Mouse (Mus musculus) 3134 (cell line): ENCODE results near the gene Plin4.
A peak's percentile ranks its signal among the peaks of the same experiment; 100 is the strongest.
"Not testable (repeated sequence)": the region's sequence is repeated elsewhere in the genome, so short reads cannot be mapped to it uniquely, and the experiment has no call there.

Source experiments
- DNase-seq: peaks from one replicate; pipeline ENCODE4 v3.0.0-alpha.2; 2011; ENCODE audit warnings: low spot score; ENCODE audit not compliant: insufficient read length; ENCODE audit errors: extremely low read depth

Gene Plin4

DNA sequence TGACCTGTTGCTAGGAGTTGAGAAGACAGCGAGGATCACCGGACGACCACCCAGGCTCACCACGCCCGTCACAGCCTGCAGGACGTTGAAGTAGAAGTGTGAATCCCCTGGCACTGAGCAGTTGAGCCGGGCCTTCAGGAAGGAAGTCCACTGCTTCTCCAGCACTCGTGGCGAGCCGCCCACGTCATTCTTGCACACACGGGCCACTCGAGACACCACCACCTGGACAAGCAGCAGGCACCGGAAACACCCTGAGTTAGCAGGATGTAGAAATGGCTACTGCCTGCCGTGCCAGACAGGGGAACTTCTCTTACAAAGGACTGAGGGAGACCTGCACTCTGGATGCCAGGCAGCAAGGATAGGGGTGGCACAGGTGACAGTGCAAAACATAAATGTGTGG is 18.6 kb upstream of the Plin4 start:
- no peak for DNase-seq

- no peak for DNase-seq
These were observed 16.6 kb upstream of the Plin4 start for GRCm38 (mm10) chr17:56126175-56126574.

- DNase-seq = no peak
These were observed 15.7 kb upstream of the Plin4 start for GRCm38 (mm10) chr17:56125276-56125630.

GRCm38 (mm10) chr17:56124377-56125275 is 15.0 kb upstream of the Plin4 start:
- DNase-seq = no peak

DNA sequence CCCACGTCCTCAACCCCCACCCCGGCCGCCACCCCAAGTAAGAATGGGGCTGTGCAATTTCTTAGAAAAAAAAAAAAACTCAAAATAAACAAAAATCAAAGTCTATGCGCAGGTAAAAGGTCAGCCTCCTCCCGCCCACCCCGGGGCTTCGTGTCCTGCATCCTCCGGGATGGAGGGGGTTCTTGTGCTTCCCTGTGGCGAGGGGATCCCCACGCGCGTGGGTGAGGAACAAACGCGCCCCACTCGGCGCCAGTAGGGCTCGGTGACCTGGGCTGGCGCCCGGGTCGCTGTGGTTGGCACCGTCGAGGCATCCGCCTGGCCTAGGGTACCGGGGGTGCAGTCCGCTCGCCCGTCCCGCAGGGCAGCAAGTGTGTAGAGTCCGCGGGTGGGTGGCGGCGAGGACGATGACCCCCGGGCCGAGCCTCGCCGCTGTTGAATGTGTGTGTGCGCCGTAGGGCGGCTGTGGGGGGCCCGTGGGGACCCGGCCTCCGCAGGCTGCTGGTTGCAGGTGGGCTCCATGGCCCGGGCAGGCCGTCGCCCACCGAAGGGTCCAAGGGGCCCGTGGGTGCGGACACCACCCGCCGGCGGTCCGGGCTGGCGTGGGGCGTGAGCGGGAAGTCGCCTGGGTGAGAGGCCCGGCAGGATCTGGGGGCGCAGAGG is 14.2 kb upstream of the Plin4 start:
- DNase-seq = no peak

DNA sequence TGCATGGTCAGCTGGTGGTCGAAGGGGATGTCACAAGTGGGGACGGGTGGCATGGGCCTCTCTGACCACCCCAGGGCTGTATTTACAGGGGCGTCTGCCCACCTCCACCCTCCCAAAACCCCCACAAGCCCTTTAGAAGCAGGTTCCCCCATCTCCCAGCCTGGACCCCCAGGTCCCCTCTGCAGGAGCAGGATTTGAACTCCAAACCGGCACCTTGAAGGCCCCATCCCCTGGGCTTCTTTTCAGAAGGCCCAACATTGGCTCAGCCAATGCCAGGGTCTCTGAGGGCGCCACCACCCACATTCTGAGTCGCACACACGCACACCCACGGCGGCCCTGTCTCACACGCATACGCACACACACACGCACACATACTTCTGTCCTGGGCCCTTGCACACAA is 13.6 kb upstream of the Plin4 start:
- DNase-seq = no peak

- DNase-seq = no peak
These were observed 12.2 kb upstream of the Plin4 start, which contains the start of gene Lrg1 for GRCm38 (mm10) chr17:56121826-56122225. Gene Lrg1 (minus strand): TSS chr17:56122001.

DNA sequence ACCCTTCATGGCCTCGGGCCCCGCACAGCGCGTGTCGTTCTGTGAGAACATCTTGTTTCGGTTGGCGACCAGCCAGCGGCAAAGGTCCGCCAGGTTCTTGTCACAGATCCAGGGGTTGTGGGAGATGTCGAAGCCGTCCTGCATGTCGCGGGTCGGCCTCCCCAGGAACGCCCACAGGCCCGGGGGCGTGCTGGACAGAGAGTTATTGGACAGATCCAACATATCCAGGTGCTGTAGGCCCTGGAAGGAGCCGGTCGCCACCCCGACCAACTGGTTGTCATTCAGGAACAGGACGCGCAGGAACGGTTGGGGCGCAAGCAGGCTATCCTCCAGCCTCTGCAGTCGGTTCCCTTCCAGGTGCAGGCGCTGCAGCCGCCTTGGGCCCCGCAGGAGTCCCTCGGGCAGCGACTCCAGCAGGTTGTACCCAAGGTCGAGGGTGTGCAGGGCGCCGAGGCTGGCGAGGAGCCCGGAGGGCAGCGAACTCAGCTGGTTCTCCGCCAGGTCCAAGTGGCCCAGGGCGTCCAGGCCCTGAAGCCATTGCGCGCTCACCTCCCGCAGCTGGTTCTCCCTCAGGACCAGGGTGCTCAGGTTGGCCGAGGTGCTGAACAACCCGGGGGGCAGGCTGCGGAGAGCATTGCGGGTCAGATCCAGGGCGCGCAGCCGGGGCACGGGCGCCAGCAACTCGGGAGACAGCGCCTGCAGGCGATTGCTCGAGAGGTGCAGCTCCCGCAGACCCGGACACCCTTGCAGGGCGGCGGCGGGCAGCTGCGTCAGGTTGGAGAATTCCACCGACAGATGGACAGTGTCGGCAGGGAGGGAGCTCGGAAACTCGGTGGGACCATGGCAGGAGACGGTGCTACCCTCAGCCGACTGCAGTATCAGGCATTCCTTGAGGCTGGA is 10.6 kb upstream of the Plin4 start:
- no peak for DNase-seq

DNA sequence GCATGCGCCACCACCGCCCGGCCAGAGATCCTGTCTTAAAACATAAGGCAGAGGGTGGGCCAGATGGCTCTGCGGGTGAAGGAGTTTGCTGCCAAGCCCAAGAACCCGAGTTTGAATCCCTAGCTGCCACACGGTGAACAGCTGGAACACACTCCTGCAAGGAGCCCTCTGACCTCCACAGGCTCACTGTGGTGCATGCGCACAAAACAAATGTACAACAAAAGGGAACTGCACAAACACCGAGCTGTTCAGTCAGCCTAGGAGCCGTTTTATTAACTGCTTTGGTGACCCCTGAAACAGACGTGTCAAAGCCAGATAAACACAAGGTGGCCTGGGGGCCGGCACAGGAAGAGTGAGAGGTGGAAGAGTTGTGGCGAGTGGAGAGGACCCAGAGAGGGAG is 9.8 kb upstream of the Plin4 start:
- no peak for DNase-seq

DNA sequence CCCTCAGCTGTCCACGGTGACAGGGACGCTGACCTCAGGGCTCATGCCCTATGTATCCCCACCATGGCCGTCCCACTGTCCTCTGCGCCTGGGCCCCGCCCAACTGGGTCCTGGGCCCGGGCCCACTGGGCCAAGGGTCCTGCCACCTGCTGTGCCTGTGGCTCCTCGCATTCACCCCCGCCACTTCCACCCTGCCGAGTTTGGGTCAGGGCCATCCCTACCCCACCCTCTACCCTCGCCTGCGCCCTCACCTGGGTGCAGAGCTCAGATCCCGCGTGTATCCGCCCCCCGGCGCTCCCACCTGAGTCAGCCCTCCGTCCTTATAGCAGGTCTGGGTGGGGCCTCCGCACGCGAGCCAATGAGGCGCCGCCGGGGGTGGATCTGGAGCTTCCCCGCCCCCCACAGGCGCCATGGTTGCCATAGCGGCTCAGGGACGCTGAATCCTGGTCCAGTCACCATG is 7.7 kb upstream of the Plin4 start, which contains the start of gene Plin5:
TSS of gene Plin5 (minus strand) at position 346 of the 460 bp plus-strand sequence.
- no peak for DNase-seq

- no peak for DNase-seq
These were observed 6.6 kb upstream of the Plin4 start for GRCm38 (mm10) chr17:56116193-56116592.

DNA sequence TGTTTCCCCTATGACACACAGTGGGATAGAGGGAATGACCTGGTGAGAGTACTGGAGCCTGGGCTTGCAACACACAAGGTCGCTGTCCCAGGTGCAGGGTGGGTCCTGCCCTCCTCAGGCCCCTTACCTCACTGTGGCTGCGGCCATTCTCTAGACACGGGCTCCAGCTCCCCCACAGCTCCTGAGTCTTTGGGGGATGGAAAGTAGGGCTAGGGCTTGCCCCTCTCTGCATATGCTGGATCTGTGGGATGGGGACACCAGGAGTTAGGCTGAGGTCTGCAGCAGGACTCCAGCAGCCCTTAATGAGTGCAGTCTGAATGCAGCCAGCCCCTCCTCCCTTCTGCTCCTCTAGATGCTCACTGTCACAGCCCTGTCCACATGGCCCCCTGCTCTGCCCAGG is 3.1 kb upstream of the Plin4 start:
- DNase-seq = no peak

GRCm38 (mm10) chr17:56111864-56112263 is 2.3 kb upstream of the Plin4 start:
- peak; percentile 49 for DNase-seq

DNA sequence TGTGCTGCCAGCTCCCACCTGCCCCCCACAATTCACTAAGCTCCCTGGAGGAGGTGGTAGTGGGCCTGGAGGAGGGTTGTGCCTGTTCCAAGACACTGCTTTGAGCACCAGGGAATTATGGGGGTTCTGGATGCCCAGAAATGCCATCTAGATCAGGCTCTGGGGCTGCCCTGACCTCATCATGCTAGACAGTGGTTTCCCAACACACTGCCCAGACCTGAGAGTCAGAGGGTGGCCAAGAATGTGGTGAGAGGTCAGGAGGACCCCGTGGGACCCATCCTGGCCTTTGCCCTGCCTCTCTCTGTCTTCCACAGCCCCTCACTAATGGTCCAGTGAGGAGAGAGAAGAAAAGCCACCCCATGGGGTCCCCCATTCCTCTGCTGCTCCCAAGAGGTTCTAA is 1.4 kb upstream of the Plin4 start:
- DNase-seq = no peak

DNA sequence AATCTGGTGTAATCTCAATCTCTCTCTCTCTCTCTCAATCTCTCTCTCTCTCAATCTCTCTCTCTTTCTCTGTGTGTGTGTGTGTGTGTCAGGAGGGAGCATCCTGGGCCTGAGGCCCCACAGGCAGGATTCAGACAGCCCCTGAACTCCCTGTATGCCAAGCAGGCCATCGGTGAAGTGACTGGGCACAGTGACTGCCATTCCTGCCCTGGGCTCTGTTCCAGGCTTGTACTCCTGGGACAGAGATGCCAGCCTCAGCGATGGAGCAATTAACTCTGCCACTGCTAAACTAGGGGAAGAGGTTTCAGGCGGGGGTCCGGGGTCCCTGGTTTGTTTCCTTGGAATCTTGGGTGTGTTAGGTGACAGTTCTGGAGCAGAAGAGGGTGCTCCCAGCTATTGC is 968 bp upstream of the Plin4 start:
- DNase-seq = peak; percentile 59

DNA sequence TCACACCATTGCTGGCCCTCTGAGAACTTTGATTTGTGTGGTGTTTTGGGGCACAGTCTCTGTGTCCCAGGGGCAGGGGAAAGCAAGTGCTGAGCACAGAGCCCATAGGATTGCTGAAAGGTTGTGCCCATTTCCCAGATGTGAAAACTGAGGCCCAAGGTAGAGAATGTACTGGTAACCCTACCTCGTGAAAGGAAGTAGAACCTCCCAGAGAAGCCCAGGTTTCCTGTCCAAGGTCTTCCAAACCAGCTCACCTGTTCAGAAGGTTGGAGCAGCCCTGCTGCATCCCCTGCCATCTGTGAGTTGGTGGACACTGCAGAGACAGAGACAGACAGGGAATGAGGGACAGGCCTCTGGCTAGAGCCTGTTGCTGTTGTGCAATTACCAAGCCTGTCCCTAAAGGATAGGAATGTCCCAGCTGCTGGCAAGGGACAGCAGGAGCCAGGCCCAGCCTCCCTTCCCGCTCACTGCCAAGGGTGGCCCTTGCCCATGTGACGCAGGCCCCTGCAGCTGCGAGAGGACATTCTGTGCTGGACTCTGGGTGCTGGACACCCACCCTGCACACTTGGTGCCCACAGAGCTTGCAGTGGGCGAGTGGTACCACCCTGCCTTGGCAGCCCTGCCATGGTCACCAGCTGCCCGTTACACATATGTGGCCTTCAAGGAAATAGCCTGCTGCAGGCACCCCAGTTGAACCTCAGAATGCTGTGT is 1.1 kb downstream of the Plin4 start:
- DNase-seq = peak; percentile 87

DNA sequence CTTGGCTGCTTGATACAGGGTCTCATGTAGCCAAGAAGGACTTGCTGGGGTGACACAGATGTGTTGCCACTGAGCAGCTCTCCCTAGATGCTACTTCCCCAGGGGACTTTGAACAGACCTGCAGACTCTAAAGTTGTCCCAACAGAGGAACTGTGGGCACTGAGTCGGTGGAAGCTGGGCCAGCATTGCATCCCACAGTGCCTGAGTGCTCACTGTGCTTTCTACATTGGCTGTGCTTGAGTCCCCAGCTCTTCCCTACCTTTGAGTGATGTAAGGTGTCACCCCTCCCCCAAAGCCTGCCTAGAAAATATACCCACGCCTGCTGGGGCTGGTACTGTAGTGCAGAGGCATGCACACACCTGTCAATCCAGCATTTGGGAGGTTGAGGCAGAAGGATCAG is 1.9 kb downstream of the Plin4 start:
- DNase-seq = no peak

GRCm38 (mm10) chr17:56106981-56107380 is 2.6 kb downstream of the Plin4 start:
- DNase-seq = no peak

DNA sequence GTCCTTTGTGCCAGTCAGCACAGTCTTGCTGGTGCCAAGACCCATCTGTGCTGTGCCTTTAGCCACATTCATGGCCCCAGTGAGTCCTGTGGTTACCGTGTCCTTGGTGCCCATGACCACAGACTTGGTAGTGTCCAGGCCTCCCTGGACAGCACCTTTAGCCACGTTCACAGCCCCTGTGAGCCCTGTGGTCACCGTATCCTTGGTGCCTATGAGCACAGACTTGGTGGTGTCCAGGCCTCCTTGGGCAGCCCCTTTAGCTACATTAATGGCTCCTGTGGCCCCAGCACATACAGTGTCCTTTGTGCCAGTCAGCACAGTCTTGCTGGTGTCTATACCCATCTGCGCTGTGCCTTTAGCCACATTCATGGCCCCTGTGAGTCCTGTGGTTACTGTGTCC is 3.2 kb downstream of the Plin4 start:
- peak; percentile 37 for DNase-seq

DNA sequence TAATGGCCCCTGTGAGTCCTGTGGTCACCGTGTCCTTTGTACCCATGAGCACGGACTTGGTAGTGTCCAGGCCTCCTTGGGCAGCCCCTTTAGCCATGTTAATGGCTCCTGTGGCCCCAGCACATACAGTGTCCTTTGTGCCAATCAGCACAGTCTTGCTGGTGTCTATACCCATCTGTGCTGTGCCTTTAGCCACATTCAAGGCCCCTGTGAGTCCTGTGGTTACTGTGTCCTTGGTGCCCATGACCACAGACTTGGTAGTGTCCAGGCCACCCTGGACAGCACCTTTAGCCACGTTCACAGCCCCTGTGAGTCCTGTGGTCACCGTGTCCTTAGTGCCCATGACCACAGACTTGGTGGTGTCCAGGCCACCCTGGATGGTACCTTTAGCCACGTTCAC is 4.8 kb downstream of the Plin4 start:
- not testable (repeated sequence) for DNase-seq
